11 mouse cellular contexts compared by ENCODE assay signal in genomic region chr4:65242434-65242931, GRCm38 (mm10).
DNase-seq lines count a peak whose midpoint lies in the region; ATAC-seq lines count a peak whose summit lies in the region.
"Had no signal": no experiment of that assay in that cellular context is flagged by ENCODE, and none has a peak within 500 bp of the region (broad histone marks: within the 10 kb centered on the region; RNA-seq: fewer than 3 reads in every experiment).

No protein-coding gene starts in this region.

- H3K9ac ChIP-seq in heart, embryonic 15.5 days, result no peak overlapping the region
- H3K9ac ChIP-seq: liver, postnatal 0 days; neural tube, embryonic 13.5 days had no signal

- no peaks in the 10 kb centered on the region for H3K36me3 ChIP-seq in heart, embryonic 15.5 days
- H3K36me3 ChIP-seq: neural tube, embryonic 13.5 days had no signal

- peak; percentile 91 for DNase-seq in heart, adult 11 months
- no peak for DNase-seq in heart, postnatal 25 days (ENCODE audit: low spot score)
- DNase-seq in ovary, adult 18-20 months (ENCODE audit: low spot score), result peak; percentile 57
- no peak for DNase-seq in ovary, postnatal 14 days (ENCODE audit: low spot score)
- no peak for DNase-seq in cerebellum, postnatal 10 days
- DNase-seq: liver, postnatal 0 days had no signal

- intact Hi-C loops in heart, postnatal 25 days (cut with DNase I), result no loop called here

- peak; percentile 69; the same call in 1 of the 2 replicates for ATAC-seq in heart, embryonic 15.5 days (replicated peaks; ENCODE audit: insufficient number of reproducible peaks, insufficient read depth, low FRiP score, low read depth)
- no peak for ATAC-seq in cerebellum, adult (ENCODE audit: insufficient number of reproducible peaks, low FRiP score, low TSS enrichment)
- no peak for ATAC-seq in megakaryocyte, adult 5-6 weeks (ENCODE audit: poor library complexity, severe bottlenecking)
- ATAC-seq: intestine, embryonic 16.5 days; liver, postnatal 0 days had no signal

- WGBS in heart, embryonic 15.5 days, result 8% methylated on average over 3 of the region's 3 CpGs

- no peak overlapping the region for H3K4me2 ChIP-seq in heart, embryonic 15.5 days
- H3K4me2 ChIP-seq: neural tube, embryonic 13.5 days had no signal

- no peak overlapping the region for H3K27ac ChIP-seq in heart, embryonic 15.5 days
- H3K27ac ChIP-seq: neural tube, embryonic 13.5 days had no signal

- H3K4me3 ChIP-seq in heart, embryonic 15.5 days, result no peak overlapping the region
- H3K4me3 ChIP-seq: neural tube, embryonic 13.5 days had no signal

- no peaks in the 10 kb centered on the region for H3K9me3 ChIP-seq in heart, embryonic 15.5 days (replicated peaks)
- H3K9me3 ChIP-seq: neural tube, embryonic 13.5 days had no signal

- H3K4me1 ChIP-seq in heart, embryonic 15.5 days (replicated peaks), result 0 out of 2 replicates have a peak, but pooled peaks cover 7% of the 10 kb centered on the region

- H3K27me3 ChIP-seq in heart, embryonic 15.5 days, result no peaks in the 10 kb centered on the region

Comparison
In these comparisons a context has a peak if more than half of its experiments do, and no peak if none do; other contexts are left out.
1. DNase-seq: peak in heart, adult 11 months (single experiment) and ovary, adult 18-20 months (single experiment); none in heart, postnatal 25 days (single experiment), ovary, postnatal 14 days (single experiment) and cerebellum, postnatal 10 days (0 of 2).